Mouse (Mus musculus): ENCODE results near the gene Col19a1.

Gene Col19a1

GRCm38 (mm10) chr1:24225825-24226526 lies 361.3 kb downstream of the Col19a1 start:
- DNase-seq: no peak

GRCm38 (mm10) chr1:24222981-24223612 lies 364.2 kb downstream of the Col19a1 start:
- no peak for DNase-seq

GRCm38 (mm10) chr1:24222231-24222630 lies 365.0 kb downstream of the Col19a1 start:
- DNase-seq: no peak

- DNase-seq: no peak
These were observed 368.2 kb downstream of the Col19a1 start for GRCm38 (mm10) chr1:24219041-24219440.
